Mouse (Mus musculus): ENCODE measurements at regions not wholly inside any gene's neighbourhood (a gene's known extent, or its start where the extent isn't known, plus 50 kb on each side); places are given as distances from the start of the nearest gene placed in this dataset.

DNA sequence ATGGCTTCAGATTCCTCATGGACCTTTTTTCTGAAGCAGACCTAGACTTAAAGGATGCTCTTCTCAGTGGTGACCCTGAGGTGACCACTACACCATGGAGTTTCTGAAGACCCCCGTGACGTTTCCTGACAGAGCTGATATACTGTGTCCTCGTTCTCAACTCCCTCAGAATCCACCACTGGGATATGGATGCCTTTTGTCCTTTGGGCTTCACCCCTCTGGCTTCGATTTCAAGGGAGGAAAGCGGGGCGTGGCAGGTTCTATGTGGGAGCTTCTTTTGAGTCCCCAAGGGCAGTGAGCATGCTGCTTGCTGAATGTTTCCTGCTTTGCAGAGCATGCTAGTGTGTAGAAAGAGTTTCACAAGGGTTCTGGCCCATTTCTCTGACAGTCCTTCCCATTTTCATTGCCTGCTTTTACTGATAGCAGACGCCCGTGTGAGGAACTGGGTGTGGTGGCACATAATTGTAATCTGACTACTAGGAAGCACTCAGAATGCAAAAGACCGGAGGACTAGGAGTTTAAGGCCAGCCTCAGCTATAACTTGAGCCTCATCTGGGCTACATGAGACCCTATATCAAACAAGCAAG, 204.0 kb upstream of the Id2 start:
- DNase-seq (ENCODE audit: low spot score in 2 of 2): peak in 1 of 2 experiments; percentile 31

DNA sequence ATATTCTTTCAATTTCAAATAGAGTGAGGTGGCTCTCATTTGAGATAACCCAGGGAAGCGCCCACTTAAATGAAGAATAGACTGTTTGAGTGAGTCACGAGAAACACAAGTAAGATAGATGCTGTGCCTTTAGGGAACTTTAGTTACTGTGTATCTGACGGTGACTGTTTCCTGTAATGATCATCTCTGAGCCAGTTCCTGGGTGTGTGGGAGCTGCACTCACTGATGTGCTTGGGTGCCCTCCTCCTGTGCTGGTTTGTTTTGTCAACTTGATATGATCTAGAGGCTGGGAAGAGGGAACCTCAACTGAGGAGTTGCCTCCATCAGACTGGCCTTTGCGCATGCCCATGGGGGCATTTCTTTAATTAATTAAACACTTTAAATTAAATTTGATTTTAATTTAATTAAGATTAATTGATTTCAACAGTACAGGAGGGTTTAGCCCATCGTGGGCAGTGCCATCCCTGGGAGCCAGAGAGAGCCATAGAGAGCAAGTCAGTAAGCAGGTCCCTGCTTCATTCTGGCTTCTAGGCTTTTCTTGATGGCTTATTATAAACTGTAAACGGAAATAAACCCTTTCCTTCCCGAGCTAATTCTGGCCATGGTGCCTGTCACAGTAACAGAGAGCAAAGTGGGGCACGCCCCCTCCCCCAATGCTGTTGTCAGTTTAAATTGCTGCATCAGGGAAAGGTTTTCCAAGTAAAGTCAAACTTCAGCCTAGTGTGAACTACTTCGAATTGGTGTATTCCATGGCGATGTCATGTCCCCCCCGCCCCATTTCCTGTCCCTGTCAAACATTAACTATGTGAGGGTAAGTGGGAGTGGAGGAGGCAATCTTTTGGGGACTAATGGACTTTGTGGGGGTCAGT, 202.9 kb upstream of the Id2 start:
- DNase-seq (ENCODE audit: low spot score in 2 of 2): no peak

DNA sequence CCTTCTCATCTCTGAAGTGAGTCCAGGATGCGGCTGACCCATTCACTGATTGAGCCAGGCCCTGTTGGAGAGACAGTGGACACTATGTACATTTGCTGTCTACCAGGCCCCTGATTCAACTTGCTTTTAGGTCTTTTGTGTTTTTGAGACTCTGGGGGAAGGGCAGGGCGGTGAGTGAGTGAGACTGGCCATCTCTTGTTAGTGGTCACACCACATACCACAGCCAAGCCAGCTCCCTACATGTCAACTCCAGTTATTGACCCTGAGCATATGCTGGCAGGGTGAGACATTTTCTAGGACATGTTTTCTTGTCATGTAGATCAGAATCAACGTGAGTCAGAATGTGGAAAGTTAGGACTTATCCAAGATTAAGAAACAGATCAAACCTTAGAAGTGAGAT, 201.8 kb upstream of the Id2 start:
- DNase-seq (ENCODE audit: low spot score in 2 of 2): no peak

DNA sequence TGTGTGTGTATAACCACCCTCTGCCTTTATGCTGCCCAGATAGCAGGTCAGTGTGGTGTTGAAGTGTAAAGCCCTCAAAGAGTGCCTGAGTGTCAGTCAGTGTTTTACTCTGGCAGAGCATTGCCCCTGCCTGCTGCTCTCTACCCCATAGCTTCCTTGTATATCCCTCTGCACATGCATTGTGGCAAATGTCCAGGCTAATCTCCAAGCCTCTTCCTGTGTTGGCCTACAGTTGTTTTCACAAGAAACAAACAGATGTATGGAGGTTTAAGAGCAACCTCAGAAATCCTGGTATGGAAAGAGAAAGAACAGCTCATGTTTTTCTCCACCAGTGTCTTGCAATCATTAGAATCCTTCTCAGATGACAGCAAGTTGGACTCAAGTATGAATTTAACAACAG, 201.0 kb upstream of the Id2 start:
- DNase-seq (ENCODE audit: low spot score in 2 of 2): no peak

DNA sequence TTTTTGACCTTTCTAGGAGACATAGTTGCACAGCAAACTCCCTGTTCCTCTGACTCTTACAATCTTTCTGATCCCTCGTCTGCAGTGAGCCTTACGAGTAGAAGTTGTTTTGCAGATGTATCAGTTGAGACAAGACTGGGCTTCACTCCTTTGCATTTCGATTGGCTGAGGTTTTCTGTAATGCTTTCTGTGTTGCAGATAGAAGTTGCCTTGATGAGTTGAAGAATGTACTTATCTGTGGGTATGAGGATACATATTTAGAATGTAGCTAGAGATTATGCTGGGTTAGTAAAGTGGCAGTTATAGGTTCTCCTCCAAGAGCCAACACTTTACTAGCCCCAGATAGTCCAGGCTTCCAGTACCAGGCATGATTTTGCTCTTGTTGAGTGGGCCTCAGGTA, 199.7 kb upstream of the Id2 start:
- DNase-seq (ENCODE audit: low spot score in 2 of 2): no peak

DNA sequence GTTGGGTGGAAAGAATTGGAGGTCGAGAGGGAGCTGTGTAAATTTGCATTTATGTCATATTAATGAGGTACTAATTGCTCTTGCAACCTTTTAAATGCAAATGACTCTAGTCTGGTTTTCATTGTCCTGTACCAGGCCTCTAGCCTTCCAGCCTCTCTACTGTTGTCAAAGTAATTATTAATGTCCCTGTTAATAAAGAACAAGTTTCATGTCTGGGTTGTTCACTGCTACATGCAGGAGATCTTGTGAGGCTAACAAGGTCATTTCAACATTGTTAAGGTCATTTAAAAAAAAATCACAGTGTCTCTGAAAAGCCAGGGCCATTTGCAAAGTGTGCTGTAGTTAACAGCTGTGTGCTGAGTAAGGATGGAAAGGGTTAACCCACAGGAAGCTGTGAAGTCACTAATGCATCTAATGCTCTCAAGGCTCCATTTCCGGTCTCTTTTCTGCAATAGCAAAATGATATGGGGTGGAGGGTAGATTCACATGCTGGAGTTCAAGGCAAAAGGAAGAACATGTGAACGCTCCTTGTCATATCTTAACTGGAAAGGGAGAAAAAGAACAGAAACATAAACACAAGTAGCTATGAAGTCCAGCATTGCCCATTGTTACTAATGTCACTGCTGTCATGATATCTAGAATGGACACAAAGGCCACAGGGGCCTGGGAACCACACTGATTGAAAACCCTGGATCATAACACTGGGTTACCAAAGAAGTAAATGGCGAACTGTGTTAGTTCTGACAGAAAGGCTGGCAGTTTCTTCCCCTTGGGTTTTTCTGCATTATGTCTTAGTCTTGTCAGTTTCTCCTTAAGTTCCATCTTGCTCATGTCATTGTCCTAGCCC, 197.5 kb upstream of the Id2 start:
- DNase-seq (ENCODE audit: low spot score in 2 of 2): no peak

DNA sequence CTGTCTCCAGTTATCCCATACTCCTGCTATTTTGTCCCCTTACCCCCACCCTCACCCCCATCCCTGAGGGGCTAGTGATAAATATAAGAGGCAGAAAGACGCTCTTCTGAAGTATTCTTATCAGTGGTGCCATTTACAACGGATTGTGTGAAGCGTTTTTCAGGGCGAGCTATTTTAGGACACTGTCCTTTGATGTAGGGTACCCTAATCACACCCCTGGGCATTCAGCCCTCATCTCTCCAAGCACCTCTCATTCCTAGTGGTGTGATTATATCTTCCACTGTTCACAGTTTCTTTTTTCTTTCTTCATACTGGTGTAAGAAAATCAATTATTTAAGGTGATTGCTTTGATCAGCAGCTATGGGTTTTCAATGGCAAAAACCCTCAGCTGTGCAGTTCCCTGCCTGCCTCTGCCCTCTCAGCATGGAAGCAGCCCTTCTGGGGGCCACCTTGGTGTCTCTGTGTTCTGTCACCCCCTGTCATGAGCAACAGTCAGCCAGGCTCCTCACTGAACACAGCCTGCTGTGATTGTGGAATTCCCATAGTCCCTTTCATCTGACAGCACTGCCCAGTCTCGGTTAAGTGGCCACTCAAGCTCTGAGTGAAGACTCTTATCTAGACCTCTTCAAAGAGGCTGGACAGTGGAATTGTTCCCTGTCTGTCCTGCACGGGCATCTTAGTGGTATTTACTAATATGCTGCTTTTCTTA, 196.7 kb upstream of the Id2 start:
- DNase-seq (ENCODE audit: low spot score in 2 of 2): no peak

DNA sequence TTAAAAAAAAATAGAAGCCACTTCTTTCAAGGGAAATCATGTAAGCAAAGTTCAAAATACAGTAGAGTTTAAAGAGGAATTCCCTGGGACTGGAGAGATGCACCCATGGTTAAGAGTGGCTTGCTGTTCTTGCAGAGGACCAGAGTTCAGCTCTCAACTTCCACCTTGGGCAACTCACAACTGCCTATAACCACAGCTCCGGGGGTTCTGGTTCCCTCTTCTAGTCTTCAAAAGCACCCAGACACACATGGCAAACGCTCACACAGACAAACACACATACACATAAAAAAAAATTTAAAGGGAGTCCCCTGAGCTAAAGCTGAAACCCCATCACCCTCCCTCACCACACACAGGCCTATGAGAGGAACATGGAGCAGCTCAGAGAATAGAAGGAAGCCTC, 192.4 kb upstream of the Id2 start:
- no peak for DNase-seq (ENCODE audit: low spot score in 2 of 2)

DNA sequence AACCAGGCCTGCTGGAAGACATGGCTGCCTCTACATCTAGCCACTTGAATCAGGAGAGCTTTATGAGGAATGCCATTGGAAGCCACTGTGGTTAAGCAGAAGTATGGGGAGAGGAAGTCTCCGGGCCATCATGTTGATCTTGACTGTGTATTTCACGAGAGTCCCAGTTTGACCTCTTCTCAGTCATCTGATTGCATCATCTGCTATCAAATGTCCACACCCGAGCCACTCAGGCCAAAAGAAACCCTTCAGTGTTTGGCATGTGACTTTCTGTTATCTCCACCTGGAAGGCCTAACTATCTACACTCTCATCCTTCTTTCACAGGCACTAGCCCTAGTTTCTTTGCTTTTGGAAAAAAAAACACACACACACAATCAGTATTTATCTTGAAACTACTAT, 186.9 kb upstream of the Id2 start:
- DNase-seq (ENCODE audit: low spot score in 2 of 2): no peak

DNA sequence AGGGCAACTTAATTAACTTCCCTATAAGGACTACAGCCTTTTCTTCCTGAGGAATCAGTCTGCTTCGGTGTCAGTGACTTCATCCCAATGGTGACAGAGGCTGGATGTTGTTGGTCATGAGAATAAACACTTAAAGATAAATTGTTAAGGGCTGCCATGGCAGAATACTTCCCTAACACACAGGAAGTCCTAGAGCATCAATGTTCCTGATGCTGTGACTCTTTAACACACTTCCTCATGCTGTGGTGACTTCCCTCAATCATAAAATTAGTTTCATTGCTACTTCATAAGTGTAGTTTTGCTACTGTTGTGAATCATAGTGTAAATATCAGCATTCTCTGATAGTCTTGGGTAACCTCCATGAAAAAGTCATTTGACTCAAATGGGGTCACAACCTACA, 184.5 kb upstream of the Id2 start:
- no peak for DNase-seq (ENCODE audit: low spot score in 2 of 2)

DNA sequence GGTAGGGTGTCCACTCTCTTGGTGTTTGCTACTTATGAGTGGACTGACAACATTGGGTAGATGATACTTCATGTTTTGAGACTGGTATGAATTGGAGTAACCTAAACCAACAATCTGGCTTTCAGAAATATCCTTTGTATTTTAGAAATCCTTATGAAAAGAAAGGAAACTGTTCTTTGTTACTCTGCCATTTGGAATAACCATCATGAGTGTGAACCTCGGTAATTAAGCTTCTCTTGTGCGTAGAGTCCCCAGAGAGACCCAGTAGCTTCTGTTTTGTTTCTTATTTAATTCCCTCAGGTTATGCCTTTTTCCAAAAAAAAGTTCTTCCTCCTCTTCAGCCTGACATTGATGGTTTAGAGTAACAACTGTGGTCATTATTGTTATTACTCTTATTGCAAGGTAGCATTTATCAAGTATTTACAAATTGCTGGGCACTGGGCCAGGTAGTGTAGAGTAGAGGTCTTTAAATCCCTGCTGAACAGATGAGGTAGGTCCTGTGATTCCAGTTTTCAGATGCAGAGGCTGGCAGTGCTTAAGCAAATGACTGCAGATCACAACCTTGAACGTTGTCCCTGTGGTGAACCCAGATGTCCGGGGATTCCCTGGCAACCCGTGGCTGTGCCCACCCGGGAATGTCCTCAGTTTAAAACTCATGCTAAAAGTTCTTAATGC, 176.8 kb upstream of the Id2 start:
- DNase-seq (ENCODE audit: low spot score in 2 of 2): no peak

DNA sequence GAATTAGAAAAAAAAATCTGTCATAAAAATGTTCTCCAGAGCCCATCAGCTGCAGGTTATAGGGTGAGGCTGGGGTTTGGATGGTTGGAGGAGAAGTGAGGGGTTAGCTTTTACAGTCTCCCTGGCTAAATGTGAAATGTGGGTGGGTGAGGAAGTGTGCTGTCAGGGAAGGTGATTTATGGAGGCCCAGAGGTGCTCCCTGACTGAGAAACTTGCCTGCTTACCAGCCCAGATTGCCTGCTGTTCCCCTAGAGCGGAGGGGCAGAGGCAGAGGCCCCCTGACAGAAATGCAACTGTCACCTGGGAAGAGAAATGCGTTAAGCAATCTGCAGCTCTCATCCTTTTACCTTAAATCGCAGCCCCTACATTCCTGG, 175.8 kb upstream of the Id2 start:
- no peak for DNase-seq (ENCODE audit: low spot score in 2 of 2)

DNA sequence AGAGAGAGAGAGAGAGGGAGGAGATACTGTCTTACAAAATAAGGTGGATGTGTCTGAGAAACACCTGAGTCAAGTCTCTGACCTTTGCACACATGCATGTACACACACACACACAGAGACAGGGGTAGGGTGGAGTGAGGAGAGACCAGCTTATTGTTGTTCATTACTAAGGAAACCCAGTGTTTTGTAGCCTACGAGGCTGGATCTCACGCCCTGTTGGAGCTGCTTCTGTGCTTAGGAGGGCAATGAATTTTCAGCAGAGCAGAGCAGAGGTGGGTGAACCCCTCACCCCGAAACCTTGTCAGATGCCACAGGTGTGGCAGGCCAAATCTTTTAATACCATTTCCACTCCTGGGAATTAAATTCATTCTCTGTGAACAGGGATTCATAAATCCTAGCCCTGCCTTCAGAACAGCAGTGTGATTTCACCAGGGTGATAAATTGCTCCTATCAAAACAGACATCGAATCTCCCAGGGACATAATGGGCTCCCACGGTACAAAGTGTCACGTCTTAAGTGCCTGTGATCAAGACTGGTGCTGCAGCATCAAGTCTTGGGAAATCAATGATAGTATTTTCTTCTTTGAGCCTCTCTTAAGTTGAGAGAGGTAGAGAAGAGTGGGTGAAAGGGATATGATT, 175.3 kb upstream of the Id2 start:
- no peak for DNase-seq (ENCODE audit: low spot score in 2 of 2)

DNA sequence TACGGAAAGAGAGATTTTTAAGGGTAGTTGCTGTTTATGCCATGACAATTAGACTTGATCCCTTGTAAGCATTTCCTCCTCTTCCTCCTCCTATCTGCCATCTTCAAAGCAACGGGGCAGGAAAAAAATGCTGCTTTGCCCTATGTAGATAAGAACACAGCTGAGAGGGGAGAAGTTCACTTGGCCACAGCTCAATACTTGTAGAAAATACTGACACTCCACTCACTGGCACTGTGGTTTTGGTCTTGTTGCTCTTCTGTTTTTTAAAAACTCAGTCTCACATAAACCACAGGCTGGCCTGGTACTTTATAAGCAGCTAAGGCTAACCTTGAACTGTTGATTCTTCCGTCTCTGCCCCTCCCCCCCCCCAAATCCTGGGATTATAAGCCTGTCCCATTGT, 172.9 kb upstream of the Id2 start:
- no peak for DNase-seq (ENCODE audit: low spot score in 2 of 2)

DNA sequence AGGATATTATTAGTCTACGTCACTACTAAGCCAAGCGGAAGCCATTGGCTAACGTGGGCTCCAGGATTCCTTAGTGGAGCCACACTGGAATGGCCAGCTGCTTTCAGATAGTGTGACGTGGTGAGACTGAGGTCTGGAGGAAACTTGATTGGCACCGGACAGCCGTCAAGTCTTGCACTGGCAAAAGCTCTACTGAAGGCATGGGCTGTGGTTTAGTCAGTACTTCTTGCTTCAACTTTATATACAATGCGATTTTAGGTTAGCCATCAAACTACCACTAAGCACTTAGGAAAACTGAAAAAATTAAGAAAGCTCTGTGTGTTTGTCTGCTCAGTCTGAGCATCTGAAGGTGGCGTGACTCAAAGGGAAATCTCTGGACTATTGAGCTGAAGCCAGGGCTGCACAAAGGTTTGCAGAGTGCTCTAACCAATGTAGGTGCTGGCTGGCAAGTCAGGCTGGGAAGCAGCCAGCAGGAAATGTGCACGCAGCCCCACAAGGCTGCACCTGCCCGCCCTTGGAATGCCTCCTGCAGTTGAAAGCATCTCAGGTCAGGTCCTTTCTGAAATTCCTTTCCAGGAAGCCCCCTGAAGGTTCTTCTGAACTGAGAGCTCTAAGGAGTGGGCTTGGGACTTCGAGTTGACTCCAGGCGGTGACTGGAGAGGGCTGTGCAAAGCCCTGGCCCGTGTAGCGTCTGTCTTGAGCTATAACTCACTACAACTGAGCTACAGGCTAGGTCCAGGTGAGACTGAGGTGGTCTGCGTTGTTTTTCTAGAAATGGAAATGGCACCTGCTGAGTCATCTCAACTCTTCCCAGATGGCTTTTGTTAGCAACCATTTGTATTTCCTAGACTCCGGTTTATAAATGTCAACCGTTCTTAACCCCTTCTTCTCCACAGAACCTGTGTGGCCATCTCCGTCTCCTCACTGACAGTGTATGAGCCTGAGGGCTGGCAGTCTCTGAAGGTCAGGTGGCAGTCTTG, 172.2 kb upstream of the Id2 start:
- no peak for DNase-seq (ENCODE audit: low spot score in 2 of 2)

DNA sequence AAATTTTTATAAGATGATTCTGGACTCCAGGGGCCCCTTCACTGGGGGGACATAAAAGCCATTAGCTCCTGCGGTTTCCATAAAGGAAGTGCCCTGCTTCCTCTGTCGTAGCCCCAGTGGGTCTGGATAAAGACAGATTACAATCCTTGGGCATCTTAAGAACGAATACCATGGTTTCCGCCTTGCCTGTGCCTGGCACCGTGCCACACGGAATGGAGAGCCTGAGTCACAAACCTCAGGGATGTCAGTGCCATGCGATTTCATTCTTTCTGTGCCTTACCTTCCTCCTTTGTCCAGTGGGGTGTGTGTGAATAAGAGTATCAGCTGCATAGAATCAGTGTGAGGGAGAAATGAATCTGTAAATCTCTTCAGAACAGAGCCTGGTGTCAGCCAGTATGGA, 171.4 kb upstream of the Id2 start:
- no peak for DNase-seq (ENCODE audit: low spot score in 2 of 2)

DNA sequence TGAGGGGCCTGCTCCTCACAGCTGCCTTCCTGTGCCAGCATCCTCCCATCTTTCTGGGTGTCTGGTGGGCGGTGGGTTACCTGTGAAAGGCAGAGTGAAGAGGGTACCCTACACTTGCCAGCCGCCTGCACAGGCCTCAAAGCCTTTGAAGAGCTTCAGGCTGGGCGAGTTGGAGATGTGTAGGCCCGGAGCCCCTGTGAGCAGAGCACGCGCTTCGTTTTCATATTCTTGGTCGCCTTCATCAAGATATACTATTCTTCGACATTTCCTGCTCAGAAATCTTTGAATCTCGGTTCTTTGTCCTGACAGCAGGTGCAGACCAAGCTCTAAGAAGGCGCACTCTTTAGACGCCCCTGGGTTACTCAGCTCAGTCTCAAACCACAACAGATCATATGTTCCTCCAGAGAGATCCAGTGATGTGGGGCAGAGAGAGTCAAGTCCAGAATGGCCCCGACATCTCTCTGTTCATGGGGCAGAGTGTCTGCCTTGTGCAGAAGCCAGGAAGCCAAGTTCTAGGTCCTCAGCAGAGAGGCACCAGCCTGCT, 170.7 kb upstream of the Id2 start:
- no peak for DNase-seq (ENCODE audit: low spot score in 2 of 2)

DNA sequence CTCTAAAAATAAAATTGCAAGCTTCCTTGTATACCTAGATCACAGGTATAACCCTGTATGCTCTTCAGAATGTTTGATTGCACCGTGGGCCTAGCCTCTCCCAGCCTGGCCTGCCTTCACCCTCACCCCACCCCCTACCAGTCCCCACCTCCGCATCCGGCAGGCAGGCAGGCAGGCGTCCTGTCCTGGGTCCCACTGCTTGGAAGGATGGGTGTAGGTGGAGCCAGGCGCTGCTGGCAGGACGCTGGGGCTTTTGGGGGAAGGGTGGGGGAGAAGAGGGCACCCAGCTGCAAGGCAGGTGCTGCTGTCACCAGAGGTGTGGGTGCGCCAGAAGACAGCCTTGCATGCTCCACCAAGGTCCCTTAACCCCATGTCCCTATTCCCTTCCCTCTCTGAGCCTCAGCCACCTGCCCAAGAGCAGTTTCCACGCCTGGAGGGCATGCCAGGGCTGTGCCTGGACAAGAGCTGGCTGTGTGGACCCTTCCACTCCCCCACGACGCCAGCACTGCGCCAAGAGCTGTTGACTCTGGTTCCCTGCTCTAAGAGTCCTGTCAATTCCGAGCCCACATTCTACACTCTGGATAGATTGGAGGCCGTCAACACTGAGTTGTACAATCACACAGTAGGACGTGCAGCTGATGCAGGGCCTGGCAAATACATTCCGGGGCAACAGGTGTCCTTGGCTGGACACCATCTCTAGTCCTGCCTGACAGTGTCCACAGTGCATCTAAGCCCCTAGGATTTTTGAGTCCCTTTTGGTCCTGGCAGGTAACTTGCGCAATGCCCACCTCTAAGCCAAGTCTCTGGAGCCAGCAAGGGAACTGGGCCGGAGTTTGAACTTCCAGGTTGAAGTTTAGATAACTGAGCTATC, 170.0 kb upstream of the Id2 start:
- DNase-seq (ENCODE audit: low spot score in 2 of 2): no peak
